Mouse (Mus musculus) limb, embryonic 12.5 days (tissue): ENCODE data around the gene Ncoa5. TPM values are rescaled to one million over a fixed set of nuclear protein-coding genes. Genes with fewer than 3 reads are reported as not detected.
A peak's percentile ranks its signal among the peaks of the same experiment; 100 is the strongest.

Source experiments
- ATAC-seq: fragments of 200-750 bp; cut with Nextera tagmentation; 2 replicates; pipeline ENCODE4 v1.8.0; 2017; ENCODE audit warnings: low read depth, moderate TSS enrichment; ENCODE audit not compliant: insufficient number of reproducible peaks, insufficient read depth, low FRiP score, low TSS enrichment
- H3K27ac ChIP-seq: fragments of 300-500 bp; sonication (generic); 2 replicates; pipeline ENCODE4 v1.5.1; 2016; ENCODE audit warnings: mild to moderate bottlenecking, moderate library complexity
- H3K27me3 ChIP-seq: fragments of 300-500 bp; sonication (generic); 2 replicates; pipeline ENCODE4 v1.6.1; 2016; ENCODE audit warnings: mild to moderate bottlenecking, moderate library complexity
- H3K36me3 ChIP-seq: fragments of 300-500 bp; sonication (generic); 2 replicates; pipeline ENCODE4 v1.6.1; 2016; ENCODE audit warnings: mild to moderate bottlenecking, moderate library complexity
- H3K4me1 ChIP-seq: fragments of 300-500 bp; sonication (generic); replicated peaks from 2 replicates; pipeline ENCODE4 v1.6.1; 2016
- H3K4me2 ChIP-seq: fragments of 300-500 bp; sonication (generic); 2 replicates; pipeline ENCODE4 v1.6.1; 2016; ENCODE audit warnings: mild to moderate bottlenecking, moderate library complexity
- H3K4me3 ChIP-seq: fragments of 300-500 bp; sonication (generic); replicated peaks from 2 replicates; pipeline ENCODE4 v1.5.1; 2016; ENCODE audit warnings: mild to moderate bottlenecking
- H3K9ac ChIP-seq: fragments of 300-500 bp; sonication (generic); replicated peaks from 2 replicates; pipeline ENCODE4 v1.6.1; 2016; ENCODE audit warnings: mild to moderate bottlenecking, moderate library complexity
- H3K9me3 ChIP-seq: fragments of 300-500 bp; sonication (generic); 2 replicates; pipeline ENCODE4 v1.6.1; 2016; ENCODE audit warnings: mild to moderate bottlenecking, moderate library complexity
- WGBS: fragments of 180-500 bp; shearing (Covaris S2); methylation state at CpG from one replicate; pipeline ENCODE4 v1.1.7; 2016; 5-methylcytosine and 5-hydroxymethylcytosine counted together
- polyA plus RNA-seq: library from polyadenylated mRNA; unstranded; fragments of >200 nt; fragmentation: Nextera tagmentation; extraction: Ambion mirVana; gene quantifications from 2 replicates; pipeline ENCODE4 v1.2.1, GENCODE M21; 2016

The Ncoa5 gene
- polyA plus RNA-seq, 1 experiment from 2014 or later = 125 TPM

DNA sequence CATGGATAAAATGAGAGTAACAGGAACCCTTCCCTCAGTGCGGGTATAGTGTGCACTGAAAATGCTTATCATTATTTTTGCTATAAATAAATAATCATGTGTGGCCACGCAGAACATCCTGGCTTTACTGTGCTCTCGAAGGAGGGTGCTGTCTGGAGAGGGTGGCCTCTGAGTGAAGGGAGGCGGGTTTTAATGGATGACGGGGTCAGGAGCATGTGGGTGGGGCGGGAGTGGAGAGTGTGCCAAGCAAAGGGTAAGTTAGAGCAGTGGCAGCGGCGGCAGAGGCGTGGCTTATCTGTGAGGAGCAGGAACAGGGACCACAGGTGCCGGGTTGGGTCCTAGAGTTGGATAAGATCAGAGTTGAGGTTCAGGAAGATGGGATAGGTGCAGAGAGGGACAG lies 42.9 kb downstream of the Ncoa5 start:
- no peak overlapping the region for H3K4me3 ChIP-seq
- peaks cover 52% of the 10 kb centered on the region for H3K27me3 ChIP-seq
- ATAC-seq = no peak
- H3K4me1 ChIP-seq = no peaks in the 10 kb centered on the region
- H3K4me2 ChIP-seq = no peak overlapping the region
- H3K36me3 ChIP-seq = no peaks in the 10 kb centered on the region
- H3K27ac ChIP-seq = no peak overlapping the region
- no peaks in the 10 kb centered on the region for H3K9me3 ChIP-seq
- 44% methylated on average over 10 of the region's 10 CpGs for WGBS
- no peak overlapping the region for H3K9ac ChIP-seq

DNA sequence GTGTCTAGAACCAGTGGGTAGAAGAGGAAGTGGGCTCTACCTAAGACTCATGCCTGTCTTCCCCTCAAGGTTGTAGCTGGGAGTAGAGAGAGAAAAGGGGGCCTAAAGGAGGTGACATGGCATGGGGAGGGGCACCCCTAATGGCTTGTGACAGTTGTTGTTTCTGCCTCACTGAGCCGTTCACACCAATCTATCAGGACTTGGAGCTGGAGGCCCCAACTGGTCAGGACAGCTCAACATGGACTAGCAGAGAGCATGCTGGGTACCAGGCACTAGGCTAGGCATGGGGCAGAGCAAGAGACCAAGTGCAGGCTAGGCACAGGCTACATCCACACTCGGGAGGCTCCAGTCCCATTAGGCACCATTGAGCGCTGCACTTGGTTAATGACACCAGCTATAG lies 43.6 kb downstream of the Ncoa5 start:
- no peak overlapping the region for H3K9ac ChIP-seq
- 78% methylated on average over 3 of the region's 3 CpGs for WGBS
- H3K27me3 ChIP-seq = peaks cover 51% of the 10 kb centered on the region
- H3K9me3 ChIP-seq = no peaks in the 10 kb centered on the region
- H3K27ac ChIP-seq = no peak overlapping the region
- H3K4me2 ChIP-seq = no peak overlapping the region
- no peaks in the 10 kb centered on the region for H3K36me3 ChIP-seq
- ATAC-seq = no peak
- H3K4me1 ChIP-seq = no peaks in the 10 kb centered on the region
- H3K4me3 ChIP-seq = no peak overlapping the region

DNA sequence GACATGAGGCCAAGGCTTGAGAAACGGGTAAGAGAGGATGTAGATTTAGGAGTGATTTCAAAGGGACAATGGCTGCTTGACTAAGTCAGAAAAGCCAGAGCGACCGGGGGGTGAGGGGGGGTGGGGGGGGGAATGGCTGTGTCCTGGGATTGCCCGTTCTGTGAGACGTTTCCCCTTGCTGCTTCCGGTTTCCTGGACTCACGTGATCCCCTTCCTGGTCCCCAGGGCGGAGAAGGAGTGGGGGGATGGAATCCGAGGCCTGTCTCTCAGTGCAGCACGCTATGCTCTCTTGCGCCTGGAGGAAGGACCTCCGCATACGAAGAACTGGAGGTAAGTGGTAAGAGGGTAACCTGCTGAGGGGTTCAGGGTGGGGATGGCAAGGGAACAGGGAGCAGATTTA lies 45.9 kb downstream of the Ncoa5 start:
- Histone ChIP-seq H3K36me3 (no peaks in the 10 kb centered on the region), H3K4me1 (no peaks in the 10 kb centered on the region), H3K4me2 (no peak overlapping the region), H3K4me3 (no peak overlapping the region), H3K27me3 (peaks cover 27% of the 10 kb centered on the region), H3K27ac (no peak overlapping the region), H3K9ac (no peak overlapping the region), H3K9me3 (no peaks in the 10 kb centered on the region)
- 65% methylated on average over 13 of the region's 13 CpGs for WGBS
- ATAC-seq = no peak

- Histone ChIP-seq H3K9ac (no peak overlapping the region), H3K4me1 (no peaks in the 10 kb centered on the region), H3K4me3 (no peak overlapping the region), H3K4me2 (no peak overlapping the region), H3K27me3 (peaks cover 17% of the 10 kb centered on the region), H3K9me3 (no peaks in the 10 kb centered on the region), H3K27ac (no peak overlapping the region), H3K36me3 (no peaks in the 10 kb centered on the region)
- 73% methylated on average over 14 of the region's 14 CpGs for WGBS
- no peak for ATAC-seq
Measured at GRCm38 (mm10) chr2:164986371-164987027, 48.2 kb downstream of the Ncoa5 start.

DNA sequence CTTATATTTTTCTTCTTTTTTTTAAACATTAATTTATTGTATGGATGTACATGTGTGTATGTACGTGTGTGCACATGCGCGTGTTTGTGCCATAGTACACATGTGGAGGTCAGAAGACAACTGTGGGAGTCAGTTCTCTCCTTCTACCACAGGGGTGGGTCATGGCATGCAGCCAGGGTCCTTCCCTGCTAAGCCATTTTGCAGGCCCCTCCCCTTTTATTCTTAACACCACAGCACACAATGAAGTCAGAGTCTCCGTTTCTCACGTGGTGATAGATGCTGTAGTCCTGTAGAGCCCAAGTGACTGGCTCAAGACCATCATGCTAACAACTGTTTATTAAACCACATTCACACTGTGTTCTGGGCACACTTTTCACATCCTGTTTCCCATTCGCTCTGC lies 48.7 kb downstream of the Ncoa5 start:
- WGBS = 81% methylated on average over 6 of the region's 6 CpGs
- no peak for ATAC-seq
- Histone ChIP-seq H3K4me1 (no peaks in the 10 kb centered on the region), H3K27me3 (peaks cover 17% of the 10 kb centered on the region), H3K4me2 (no peak overlapping the region), H3K9ac (no peak overlapping the region), H3K9me3 (no peaks in the 10 kb centered on the region), H3K36me3 (no peaks in the 10 kb centered on the region), H3K4me3 (no peak overlapping the region), H3K27ac (no peak overlapping the region)

DNA sequence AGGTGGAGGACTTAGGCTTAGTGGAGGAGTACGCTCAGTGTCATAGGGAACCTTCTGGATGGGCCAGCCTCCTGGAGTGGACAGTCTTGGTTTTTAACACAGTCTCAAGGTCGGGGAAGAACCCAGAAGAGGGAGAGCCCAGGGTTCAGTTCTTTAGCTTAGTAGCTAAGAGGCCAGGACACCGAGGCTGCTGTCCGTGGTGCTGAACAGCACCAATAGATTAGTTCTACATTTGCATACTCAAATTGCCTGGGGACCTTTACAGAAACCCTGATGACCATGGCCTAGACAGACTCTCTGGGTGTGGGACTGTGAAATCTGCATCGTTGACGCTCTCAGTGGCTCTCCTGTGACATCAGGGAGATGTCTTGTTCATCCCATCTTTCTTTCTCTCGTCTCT lies 54.9 kb downstream of the Ncoa5 start:
- H3K4me2 ChIP-seq = no peak overlapping the region
- no peak overlapping the region for H3K9ac ChIP-seq
- ATAC-seq = no peak
- no peak overlapping the region for H3K27ac ChIP-seq
- H3K27me3 ChIP-seq = peaks cover 17% of the 10 kb centered on the region; the same call in 1 of the 2 replicates
- 19% methylated on average over 7 of the region's 7 CpGs for WGBS
- no peaks in the 10 kb centered on the region for H3K9me3 ChIP-seq
- no peaks in the 10 kb centered on the region for H3K4me1 ChIP-seq
- no peak overlapping the region for H3K4me3 ChIP-seq
- no peaks in the 10 kb centered on the region for H3K36me3 ChIP-seq

GRCm38 (mm10) chr2:164975611-164976010 lies 59.1 kb downstream of the Ncoa5 start:
- peaks cover 8% of the 10 kb centered on the region for H3K4me1 ChIP-seq
- no peaks in the 10 kb centered on the region for H3K36me3 ChIP-seq
- H3K9ac ChIP-seq = no peak overlapping the region
- ATAC-seq = no peak
- no peak overlapping the region for H3K4me3 ChIP-seq
- H3K27me3 ChIP-seq = peaks cover 50% of the 10 kb centered on the region
- H3K4me2 ChIP-seq = no peak overlapping the region
- no peak overlapping the region for H3K27ac ChIP-seq
- 81% methylated on average over 6 of the region's 6 CpGs for WGBS
- no peaks in the 10 kb centered on the region for H3K9me3 ChIP-seq

DNA sequence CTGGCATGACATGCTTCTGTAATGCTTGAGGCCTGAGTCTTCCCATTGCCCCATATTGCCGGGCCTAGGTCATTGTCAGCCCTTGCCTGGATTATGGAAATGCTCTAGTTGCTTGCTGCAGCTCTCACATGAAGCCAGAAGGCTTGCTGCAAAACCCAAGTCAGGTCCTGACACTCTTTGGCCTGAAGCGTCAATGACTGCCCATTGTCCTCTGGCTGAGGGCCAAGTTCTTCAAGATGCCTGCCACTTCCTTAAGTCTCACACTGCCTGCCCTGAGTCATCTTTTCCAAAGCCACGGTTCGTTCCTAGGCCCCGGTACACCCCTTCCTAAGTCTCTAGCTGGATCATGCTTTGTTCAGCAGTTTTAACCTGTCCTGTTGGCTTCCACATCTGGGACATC lies 62.0 kb downstream of the Ncoa5 start:
- 71% methylated on average over 5 of the region's 5 CpGs for WGBS
- no peaks in the 10 kb centered on the region for H3K36me3 ChIP-seq
- peaks cover 77% of the 10 kb centered on the region for H3K27me3 ChIP-seq
- H3K4me1 ChIP-seq = peaks cover 22% of the 10 kb centered on the region
- no peaks in the 10 kb centered on the region for H3K9me3 ChIP-seq
- no peak overlapping the region for H3K9ac ChIP-seq
- ATAC-seq = no peak
- H3K27ac ChIP-seq = no peak overlapping the region
- H3K4me2 ChIP-seq = no peak overlapping the region
- H3K4me3 ChIP-seq = no peak overlapping the region

- no peak for ATAC-seq
- H3K27me3 ChIP-seq = peaks cover 91% of the 10 kb centered on the region
- no peaks in the 10 kb centered on the region for H3K36me3 ChIP-seq
- H3K9me3 ChIP-seq = no peaks in the 10 kb centered on the region
- H3K4me1 ChIP-seq = peaks cover 24% of the 10 kb centered on the region
- H3K9ac ChIP-seq = no peak overlapping the region
- H3K4me3 ChIP-seq = peak overlapping the region; percentile 25
- under 1% methylated on average over 41 of the region's 42 CpGs for WGBS
- peak overlapping the region; percentile 49 for H3K4me2 ChIP-seq
- H3K27ac ChIP-seq = no peak overlapping the region
Measured at GRCm38 (mm10) chr2:164970631-164971196, 64.0 kb downstream of the Ncoa5 start.

GRCm38 (mm10) chr2:164969348-164969781 lies 65.3 kb downstream of the Ncoa5 start:
- Histone ChIP-seq H3K4me2 (no peak overlapping the region), H3K4me1 (peaks cover 24% of the 10 kb centered on the region), H3K4me3 (no peak overlapping the region), H3K27me3 (peaks cover 98% of the 10 kb centered on the region), H3K36me3 (no peaks in the 10 kb centered on the region), H3K27ac (no peak overlapping the region), H3K9ac (no peak overlapping the region), H3K9me3 (no peaks in the 10 kb centered on the region)
- ATAC-seq = no peak
- WGBS = 1% methylated on average over 21 of the region's 21 CpGs

- Histone ChIP-seq H3K4me1 (peaks cover 24% of the 10 kb centered on the region), H3K36me3 (no peaks in the 10 kb centered on the region), H3K4me3 (peak overlapping the region; percentile 39), H3K9ac (no peak overlapping the region), H3K27ac (no peak overlapping the region), H3K27me3 (peaks cover 95% of the 10 kb centered on the region), H3K4me2 (peak overlapping the region; percentile 70), H3K9me3 (no peaks in the 10 kb centered on the region)
- WGBS = under 1% methylated on average over 29 of the region's 29 CpGs
- ATAC-seq = 0 out of 2 replicates have a peak, but pooled peaks have one; percentile 29
Measured at GRCm38 (mm10) chr2:164968451-164968851, 66.2 kb downstream of the Ncoa5 start.
